Mouse (Mus musculus): Measurements from ENCODE around the gene Rph3a. TPM values are rescaled to one million over a fixed set of nuclear protein-coding genes. Genes with fewer than 3 reads are reported as not detected.

Rph3a gene
- polyA plus RNA-seq, 1 experiment: not detected

DNA sequence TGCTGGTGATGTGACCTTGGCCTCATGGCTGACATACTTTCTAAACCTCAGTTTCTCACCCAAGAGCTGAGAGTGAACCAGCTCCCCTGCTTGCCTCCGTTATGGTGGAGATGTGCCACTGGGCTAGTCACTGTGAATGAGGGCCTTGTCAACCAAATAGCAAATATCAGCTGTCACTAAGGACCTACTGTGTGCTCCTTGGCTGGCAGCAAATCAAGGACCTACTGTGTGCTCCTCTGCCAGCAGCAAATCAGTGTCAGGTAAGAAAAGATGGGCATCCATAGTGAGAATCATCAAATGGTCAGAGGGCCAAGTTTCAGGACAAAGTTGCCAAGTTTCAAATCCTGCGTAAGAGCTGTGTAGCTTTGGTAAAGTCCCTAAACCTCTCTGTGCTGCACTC lies 4.6 kb upstream of the Rph3a start:
- Histone ChIP-seq H3K4me3 (replicated peaks) (no peak overlapping the region), H3K9me3 (ENCODE audit: control insufficient read depth, low read length) (no peaks in the 10 kb centered on the region), H3K27me3 (ENCODE audit: control insufficient read depth) (peaks cover under 1% of the 10 kb centered on the region; the same call in 1 of the 2 replicates), H3K36me3 (ENCODE audit: control insufficient read depth) (no peaks in the 10 kb centered on the region), H3K4me1 (ENCODE audit: control insufficient read depth) (no peaks in the 10 kb centered on the region)
- TF ChIP-seq GATA1 (IDR thresholded peaks at IDR 0.05; ENCODE audit: low read length): no peak
- TF ChIP-seq TAL1 (IDR thresholded peaks at IDR 0.05; ENCODE audit: low read length): no peak

DNA sequence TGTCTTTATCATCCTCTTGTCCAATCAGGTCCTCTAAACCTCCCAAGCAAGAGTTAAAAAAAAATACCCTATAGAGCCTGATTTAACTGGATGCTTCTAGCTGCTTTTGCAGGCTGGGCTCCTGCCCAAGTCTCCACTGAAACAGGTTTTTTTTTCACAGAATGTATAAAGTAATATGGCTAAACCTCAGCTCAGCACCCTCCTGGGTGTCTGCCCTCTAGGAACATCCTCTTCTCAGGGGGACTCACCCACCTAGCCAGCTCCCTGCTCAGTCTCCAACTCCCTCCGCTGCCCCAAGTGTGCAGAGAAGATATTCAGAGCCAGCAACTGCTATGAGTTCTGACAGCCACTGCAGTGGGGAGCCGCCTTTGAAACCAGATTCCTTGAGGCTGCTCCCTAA lies 2.1 kb upstream of the Rph3a start:
- no peaks in the 10 kb centered on the region for H3K9me3 ChIP-seq (ENCODE audit: control insufficient read depth, low read length)
- H3K4me3 ChIP-seq (replicated peaks): no peak overlapping the region
- no peak for TF ChIP-seq TAL1 (IDR thresholded peaks at IDR 0.05; ENCODE audit: low read length)
- TF ChIP-seq GATA1 (IDR thresholded peaks at IDR 0.05; ENCODE audit: low read length): no peak
- H3K36me3 ChIP-seq (ENCODE audit: control insufficient read depth): no peaks in the 10 kb centered on the region
- no peaks in the 10 kb centered on the region for H3K4me1 ChIP-seq (ENCODE audit: control insufficient read depth)
- H3K27me3 ChIP-seq (ENCODE audit: control insufficient read depth): peaks cover 5% of the 10 kb centered on the region

DNA sequence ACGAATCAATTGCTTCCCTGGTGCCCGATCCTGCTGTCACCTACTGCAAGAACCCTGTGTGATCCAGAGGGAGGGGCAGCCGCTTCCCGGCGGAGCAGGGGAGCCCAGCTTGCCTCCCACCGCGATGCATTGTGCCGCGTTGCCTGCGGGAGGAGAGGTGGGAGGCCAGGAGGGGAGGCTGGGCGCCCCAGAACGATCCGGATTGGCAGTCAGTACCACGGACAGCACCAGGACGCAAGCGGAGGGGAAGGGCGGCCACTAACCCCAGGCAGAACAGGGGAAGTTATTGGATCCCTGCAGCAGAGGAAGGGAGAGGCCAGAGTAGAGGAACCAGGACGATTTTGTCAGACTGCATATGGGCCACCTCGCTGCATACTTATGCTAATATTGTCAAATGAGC lies 486 bp downstream of the Rph3a start:
- no peaks in the 10 kb centered on the region for H3K9me3 ChIP-seq (ENCODE audit: control insufficient read depth, low read length)
- peaks cover 5% of the 10 kb centered on the region for H3K27me3 ChIP-seq (ENCODE audit: control insufficient read depth)
- H3K4me3 ChIP-seq (replicated peaks): no peak overlapping the region
- no peaks in the 10 kb centered on the region for H3K4me1 ChIP-seq (ENCODE audit: control insufficient read depth)
- H3K36me3 ChIP-seq (ENCODE audit: control insufficient read depth): no peaks in the 10 kb centered on the region
- TF ChIP-seq TAL1 (IDR thresholded peaks at IDR 0.05; ENCODE audit: low read length) (no peak), GATA1 (IDR thresholded peaks at IDR 0.05; ENCODE audit: low read length) (no peak)

DNA sequence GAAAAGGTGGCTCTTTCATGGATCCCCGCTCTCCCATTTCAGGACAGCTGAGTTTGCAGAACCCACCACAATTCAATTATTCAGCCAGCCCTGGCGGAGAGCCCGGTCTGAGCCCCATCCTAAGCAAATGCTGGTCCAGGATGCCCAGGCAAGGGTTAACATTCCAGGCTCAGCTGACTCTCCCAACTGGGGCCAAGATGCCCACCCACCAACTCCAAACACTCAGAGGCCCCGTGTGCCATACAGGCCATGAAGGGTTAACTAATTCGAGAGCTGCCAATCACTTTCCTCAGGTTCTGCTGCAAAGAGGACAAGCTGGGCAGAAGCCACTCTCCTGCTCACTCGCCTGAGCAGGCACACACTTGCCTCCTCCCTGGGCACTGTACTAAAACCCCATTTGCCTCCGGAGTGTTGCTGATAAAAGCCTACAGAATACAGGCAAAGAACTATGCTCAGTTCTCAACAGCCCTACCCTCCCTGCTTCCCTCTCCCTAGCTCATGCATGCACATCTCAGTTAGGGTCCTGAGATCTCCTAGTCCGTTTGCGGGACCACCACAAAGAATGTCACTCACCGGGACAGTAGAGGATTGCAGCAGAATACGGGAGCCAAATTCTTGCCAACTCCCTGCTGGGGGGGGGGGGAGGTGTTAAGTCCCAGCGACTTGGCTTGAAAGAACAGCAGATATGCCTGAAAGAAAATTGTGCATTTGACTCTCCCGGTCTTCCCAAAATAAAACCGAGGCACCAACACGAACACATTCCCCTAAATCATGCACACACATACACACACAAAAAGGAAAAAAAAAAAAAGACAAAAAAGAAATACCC lies 1.3 kb downstream of the Rph3a start:
- H3K9me3 ChIP-seq (ENCODE audit: control insufficient read depth, low read length): no peaks in the 10 kb centered on the region
- TF ChIP-seq GATA1 (IDR thresholded peaks at IDR 0.05; ENCODE audit: low read length) (no peak), TAL1 (IDR thresholded peaks at IDR 0.05; ENCODE audit: low read length) (no peak)

DNA sequence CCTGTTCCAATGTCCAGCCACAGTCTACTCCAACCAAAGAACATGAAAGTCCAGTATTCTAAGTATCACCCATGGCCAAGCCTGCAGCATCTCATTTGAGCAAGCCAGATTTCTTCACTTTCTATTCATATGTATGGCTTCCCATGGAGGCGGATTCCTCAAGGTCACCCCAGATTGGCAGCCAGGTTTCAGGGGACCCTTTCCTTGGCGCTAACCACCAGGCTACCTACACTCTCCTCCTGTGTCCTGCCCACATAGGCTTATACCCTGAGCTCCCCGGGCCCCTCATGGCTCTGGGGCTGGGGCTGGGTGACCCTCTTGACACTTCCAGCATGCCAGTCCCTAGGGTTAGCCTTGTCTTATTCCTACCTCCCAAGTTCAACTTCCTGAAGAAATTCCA lies 2.3 kb downstream of the Rph3a start:
- no peaks in the 10 kb centered on the region for H3K9me3 ChIP-seq (ENCODE audit: control insufficient read depth, low read length)
- peaks cover 5% of the 10 kb centered on the region for H3K27me3 ChIP-seq (ENCODE audit: control insufficient read depth)
- no peaks in the 10 kb centered on the region for H3K4me1 ChIP-seq (ENCODE audit: control insufficient read depth)
- no peak for TF ChIP-seq TAL1 (IDR thresholded peaks at IDR 0.05; ENCODE audit: low read length)
- no peak for TF ChIP-seq GATA1 (IDR thresholded peaks at IDR 0.05; ENCODE audit: low read length)
- no peaks in the 10 kb centered on the region for H3K36me3 ChIP-seq (ENCODE audit: control insufficient read depth)
- H3K4me3 ChIP-seq (replicated peaks): no peak overlapping the region

More for the DNA sequence above, 1.3 kb downstream of the Rph3a start:
- no peaks in the 10 kb centered on the region for H3K36me3 ChIP-seq (ENCODE audit: control insufficient read depth)
- peaks cover 5% of the 10 kb centered on the region for H3K27me3 ChIP-seq (ENCODE audit: control insufficient read depth)
- H3K4me3 ChIP-seq (replicated peaks): no peak overlapping the region
- H3K4me1 ChIP-seq (ENCODE audit: control insufficient read depth): no peaks in the 10 kb centered on the region

DNA sequence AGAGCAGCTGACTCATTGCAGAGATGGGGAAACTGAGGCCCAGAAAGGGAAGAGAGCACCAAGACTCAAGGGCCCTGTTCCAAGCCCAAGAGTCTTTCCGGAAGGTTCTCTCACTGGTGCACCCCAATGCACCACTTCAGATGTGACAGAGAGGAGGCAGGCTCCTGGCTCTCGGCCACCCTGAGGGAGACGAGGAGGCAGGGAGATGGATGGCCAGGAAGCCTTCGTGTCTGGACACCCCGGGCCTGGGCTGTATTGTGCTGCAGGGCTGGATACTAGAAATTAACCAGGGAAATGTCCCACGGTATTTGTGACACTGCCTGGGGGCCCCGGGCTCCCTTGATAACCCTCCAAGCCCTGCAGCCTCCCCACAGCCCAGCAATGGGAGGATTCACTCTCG lies 2.8 kb downstream of the Rph3a start:
- no peaks in the 10 kb centered on the region for H3K9me3 ChIP-seq (ENCODE audit: control insufficient read depth, low read length)
- peaks cover 5% of the 10 kb centered on the region for H3K27me3 ChIP-seq (ENCODE audit: control insufficient read depth)
- no peaks in the 10 kb centered on the region for H3K4me1 ChIP-seq (ENCODE audit: control insufficient read depth)
- no peak for TF ChIP-seq TAL1 (IDR thresholded peaks at IDR 0.05; ENCODE audit: low read length)
- no peak for TF ChIP-seq GATA1 (IDR thresholded peaks at IDR 0.05; ENCODE audit: low read length)
- H3K4me3 ChIP-seq (replicated peaks): no peak overlapping the region
- no peaks in the 10 kb centered on the region for H3K36me3 ChIP-seq (ENCODE audit: control insufficient read depth)

DNA sequence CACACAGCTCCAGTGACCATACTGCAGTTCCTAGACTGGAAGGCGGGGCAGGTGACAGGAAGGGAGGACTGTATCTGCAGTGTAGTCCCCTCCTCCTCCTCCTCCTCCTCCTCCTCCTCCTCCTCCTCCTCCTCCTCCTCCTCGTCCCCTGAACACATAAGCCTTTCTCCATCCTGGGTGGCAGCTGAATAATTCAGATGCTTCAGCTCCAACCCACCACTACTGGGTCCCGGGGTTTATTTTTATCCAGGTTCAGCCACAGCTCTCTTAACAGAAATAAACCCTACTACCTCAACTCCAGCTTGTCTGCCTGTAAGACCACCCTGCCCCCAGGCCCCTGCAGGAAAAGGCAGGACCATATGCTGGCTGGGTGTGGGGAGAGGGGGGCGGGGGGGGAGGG lies 3.7 kb downstream of the Rph3a start:
- TF ChIP-seq GATA1 (IDR thresholded peaks at IDR 0.05; ENCODE audit: low read length) (no peak), TAL1 (IDR thresholded peaks at IDR 0.05; ENCODE audit: low read length) (no peak)
- H3K4me1 ChIP-seq (ENCODE audit: control insufficient read depth): no peaks in the 10 kb centered on the region
- no peaks in the 10 kb centered on the region for H3K9me3 ChIP-seq (ENCODE audit: control insufficient read depth, low read length)
- H3K27me3 ChIP-seq (ENCODE audit: control insufficient read depth): peaks cover 5% of the 10 kb centered on the region
- H3K36me3 ChIP-seq (ENCODE audit: control insufficient read depth): no peaks in the 10 kb centered on the region
- H3K4me3 ChIP-seq (replicated peaks): no peak overlapping the region

DNA sequence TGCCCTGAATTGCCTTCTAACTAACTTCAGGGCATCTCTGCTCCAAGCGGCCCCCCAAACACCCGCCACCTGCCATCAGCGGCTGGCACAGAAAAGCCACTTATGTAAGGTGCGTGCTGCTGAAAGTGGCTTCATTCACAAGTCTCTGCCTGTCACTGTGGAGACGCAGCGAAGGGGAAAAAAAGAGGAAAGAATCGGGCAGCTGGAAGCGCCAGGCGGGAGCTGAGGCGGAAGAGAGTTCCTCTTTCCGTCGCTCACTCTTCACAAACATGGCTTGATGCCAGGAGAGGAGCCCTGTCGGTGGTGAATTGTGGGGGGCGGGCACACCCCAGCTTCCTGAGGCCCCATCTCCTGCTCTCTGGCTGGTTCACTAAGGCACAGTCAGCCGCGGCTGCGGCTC lies 6.1 kb downstream of the Rph3a start:
- Histone ChIP-seq H3K4me1 (ENCODE audit: control insufficient read depth) (no peaks in the 10 kb centered on the region), H3K27me3 (ENCODE audit: control insufficient read depth) (peaks cover 2% of the 10 kb centered on the region), H3K9me3 (ENCODE audit: control insufficient read depth, low read length) (no peaks in the 10 kb centered on the region), H3K36me3 (ENCODE audit: control insufficient read depth) (no peaks in the 10 kb centered on the region), H3K4me3 (replicated peaks) (no peak overlapping the region)
- no peak for TF ChIP-seq GATA1 (IDR thresholded peaks at IDR 0.05; ENCODE audit: low read length)
- TF ChIP-seq TAL1 (IDR thresholded peaks at IDR 0.05; ENCODE audit: low read length): no peak

DNA sequence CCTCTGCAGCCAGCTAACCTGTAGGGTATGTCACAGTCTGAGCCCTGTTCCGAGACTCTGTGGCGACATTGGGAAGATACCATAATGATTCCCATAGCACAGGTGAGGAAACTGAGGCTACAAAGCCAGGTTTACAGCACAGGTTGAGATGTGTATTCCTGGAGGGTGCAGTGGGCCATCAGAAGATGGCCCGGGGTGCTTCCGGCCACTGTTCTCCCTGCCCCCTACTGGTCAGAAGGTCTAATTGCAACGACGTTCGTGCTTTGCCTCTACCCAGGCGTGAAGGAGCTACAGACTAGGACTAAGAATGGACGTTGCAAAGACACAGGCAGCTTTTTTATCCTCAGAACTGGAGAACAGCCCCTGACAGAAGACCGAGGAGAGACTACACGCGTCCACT lies 10.3 kb downstream of the Rph3a start:
- H3K9me3 ChIP-seq (ENCODE audit: control insufficient read depth, low read length): no peaks in the 10 kb centered on the region
- no peak for TF ChIP-seq TAL1 (IDR thresholded peaks at IDR 0.05; ENCODE audit: low read length)
- TF ChIP-seq GATA1 (IDR thresholded peaks at IDR 0.05; ENCODE audit: low read length): no peak
- H3K27me3 ChIP-seq (ENCODE audit: control insufficient read depth): no peaks in the 10 kb centered on the region
- no peaks in the 10 kb centered on the region for H3K36me3 ChIP-seq (ENCODE audit: control insufficient read depth)
- no peaks in the 10 kb centered on the region for H3K4me1 ChIP-seq (ENCODE audit: control insufficient read depth)
- H3K4me3 ChIP-seq (replicated peaks): no peak overlapping the region

All from erythroblast, embryonic 14.5 days (primary cell).